Mouse (Mus musculus) lung, embryonic 15.5 days (tissue): ENCODE measurements around the gene Pla2g16. TPM values are rescaled to one million over a fixed set of nuclear protein-coding genes. Genes with fewer than 3 reads are reported as not detected.
A peak's percentile ranks its signal among the peaks of the same experiment; 100 is the strongest.

ENCODE experiments used
- ATAC-seq: fragments of 200-750 bp; cut with Nextera tagmentation; 2 replicates; pipeline ENCODE4 v1.8.0; 2017; ENCODE audit warnings: moderate number of reproducible peaks, borderline replicate concordance; ENCODE audit not compliant: low FRiP score, low TSS enrichment; ENCODE audit errors: extremely low read depth
- H3K27ac ChIP-seq: fragments of 300-500 bp; sonication (generic); 2 replicates; pipeline ENCODE4 v1.5.1; 2015; ENCODE audit warnings: moderate library complexity, mild to moderate bottlenecking, inconsistent platforms
- H3K27me3 ChIP-seq: fragments of 300-500 bp; sonication (generic); 2 replicates; pipeline ENCODE4 v1.6.1; 2015; ENCODE audit warnings: inconsistent platforms
- H3K36me3 ChIP-seq: fragments of 300-500 bp; sonication (generic); 2 replicates; pipeline ENCODE4 v1.6.1; 2015; ENCODE audit warnings: inconsistent platforms
- H3K4me1 ChIP-seq: fragments of 300-500 bp; sonication (generic); 2 replicates; pipeline ENCODE4 v1.6.1; 2015; ENCODE audit warnings: inconsistent platforms
- H3K4me2 ChIP-seq: fragments of 300-500 bp; sonication (generic); 2 replicates; pipeline ENCODE4 v1.6.1; 2015; ENCODE audit warnings: inconsistent platforms, mild to moderate bottlenecking, moderate library complexity
- H3K4me3 ChIP-seq: fragments of 300-500 bp; sonication (generic); 2 replicates; pipeline ENCODE4 v1.5.1; 2015; ENCODE audit warnings: mild to moderate bottlenecking, inconsistent platforms
- H3K9ac ChIP-seq: fragments of 300-500 bp; sonication (generic); 2 replicates; pipeline ENCODE4 v1.6.1; 2015; ENCODE audit warnings: inconsistent platforms
- H3K9me3 ChIP-seq: fragments of 300-500 bp; sonication (generic); 2 replicates; pipeline ENCODE4 v1.6.1; 2016; ENCODE audit warnings: inconsistent platforms
- WGBS: fragments of 180-500 bp; shearing (Covaris S2); methylation state at CpG from one replicate; pipeline ENCODE4 v1.1.7; 2015; 5-methylcytosine and 5-hydroxymethylcytosine counted together
- polyA plus RNA-seq: library from polyadenylated mRNA; unstranded; fragments of >200 nt; fragmentation: Nextera tagmentation; extraction: Ambion mirVana; gene quantifications from 2 replicates; pipeline ENCODE4 v1.2.1, GENCODE M21; 2015

Pla2g16 gene
- polyA plus RNA-seq, 1 experiment from 2014 or later, result 16.6 TPM

- no peak overlapping the region for H3K4me3 ChIP-seq
- H3K36me3 ChIP-seq, result no peaks in the 10 kb centered on the region
- no peak for ATAC-seq
- H3K27me3 ChIP-seq, result no peaks in the 10 kb centered on the region
- no peak overlapping the region for H3K4me2 ChIP-seq
- H3K4me1 ChIP-seq, result no peaks in the 10 kb centered on the region
- H3K9me3 ChIP-seq, result no peaks in the 10 kb centered on the region
- H3K9ac ChIP-seq, result no peak overlapping the region
- no peak overlapping the region for H3K27ac ChIP-seq
- 73% methylated on average over 3 of the region's 3 CpGs for WGBS
Measured at GRCm38 (mm10) chr19:7566826-7567225, 9.6 kb downstream of the Pla2g16 start.

- Histone ChIP-seq H3K27me3 (no peaks in the 10 kb centered on the region), H3K4me3 (no peak overlapping the region), H3K9ac (no peak overlapping the region), H3K36me3 (no peaks in the 10 kb centered on the region), H3K27ac (no peak overlapping the region), H3K4me2 (no peak overlapping the region), H3K4me1 (no peaks in the 10 kb centered on the region), H3K9me3 (no peaks in the 10 kb centered on the region)
- no peak for ATAC-seq
- 59% methylated on average over 3 of the region's 3 CpGs for WGBS
Measured at GRCm38 (mm10) chr19:7568364-7568763, 11.1 kb downstream of the Pla2g16 start.

GRCm38 (mm10) chr19:7569650-7570049 lies 12.4 kb downstream of the Pla2g16 start:
- Histone ChIP-seq H3K27me3 (no peaks in the 10 kb centered on the region), H3K4me2 (no peak overlapping the region), H3K9ac (no peak overlapping the region), H3K36me3 (no peaks in the 10 kb centered on the region), H3K4me1 (no peaks in the 10 kb centered on the region), H3K4me3 (no peak overlapping the region), H3K9me3 (no peaks in the 10 kb centered on the region), H3K27ac (no peak overlapping the region)
- ATAC-seq, result no peak
- 76% methylated on average over 5 of the region's 5 CpGs for WGBS

GRCm38 (mm10) chr19:7576180-7576579 lies 18.9 kb downstream of the Pla2g16 start:
- Histone ChIP-seq H3K4me3 (no peak overlapping the region), H3K9ac (no peak overlapping the region), H3K27ac (no peak overlapping the region), H3K4me2 (no peak overlapping the region), H3K4me1 (no peaks in the 10 kb centered on the region), H3K36me3 (no peaks in the 10 kb centered on the region), H3K27me3 (no peaks in the 10 kb centered on the region), H3K9me3 (no peaks in the 10 kb centered on the region)
- WGBS, result 69% methylated on average over 1 of the region's 1 CpGs
- no peak for ATAC-seq

- no peak overlapping the region for H3K9ac ChIP-seq
- H3K27ac ChIP-seq, result no peak overlapping the region
- no peak overlapping the region for H3K4me2 ChIP-seq
- 69% methylated on average over 3 of the region's 3 CpGs for WGBS
- no peaks in the 10 kb centered on the region for H3K9me3 ChIP-seq
- H3K36me3 ChIP-seq, result no peaks in the 10 kb centered on the region
- H3K27me3 ChIP-seq, result no peaks in the 10 kb centered on the region
- no peaks in the 10 kb centered on the region for H3K4me1 ChIP-seq
- H3K4me3 ChIP-seq, result no peak overlapping the region
- ATAC-seq, result no peak
Measured at GRCm38 (mm10) chr19:7577710-7578109, 20.5 kb downstream of the Pla2g16 start.

GRCm38 (mm10) chr19:7581042-7581441 lies 23.8 kb downstream of the Pla2g16 start:
- H3K4me3 ChIP-seq, result no peak overlapping the region
- no peaks in the 10 kb centered on the region for H3K4me1 ChIP-seq
- ATAC-seq, result peak; percentile 23; the same call in 1 of the 2 replicates
- no peak overlapping the region for H3K9ac ChIP-seq
- no peaks in the 10 kb centered on the region for H3K36me3 ChIP-seq
- H3K9me3 ChIP-seq, result no peaks in the 10 kb centered on the region
- WGBS, result 20% methylated on average over 5 of the region's 5 CpGs
- H3K4me2 ChIP-seq, result no peak overlapping the region
- H3K27ac ChIP-seq, result peak overlapping the region; percentile 38; the same call in 1 of the 2 replicates
- H3K27me3 ChIP-seq, result no peaks in the 10 kb centered on the region

- H3K4me2 ChIP-seq, result no peak overlapping the region
- no peaks in the 10 kb centered on the region for H3K27me3 ChIP-seq
- no peak for ATAC-seq
- no peak overlapping the region for H3K27ac ChIP-seq
- no peak overlapping the region for H3K4me3 ChIP-seq
- H3K4me1 ChIP-seq, result no peaks in the 10 kb centered on the region
- 55% methylated on average over 7 of the region's 7 CpGs for WGBS
- H3K9me3 ChIP-seq, result no peaks in the 10 kb centered on the region
- H3K9ac ChIP-seq, result no peak overlapping the region
- H3K36me3 ChIP-seq, result no peaks in the 10 kb centered on the region
Measured at GRCm38 (mm10) chr19:7583101-7583500, 25.8 kb downstream of the Pla2g16 start.

- ATAC-seq, result no peak
- H3K4me2 ChIP-seq, result no peak overlapping the region
Measured at GRCm38 (mm10) chr19:7583599-7583998, 26.3 kb downstream of the Pla2g16 start.

GRCm38 (mm10) chr19:7585279-7585678 lies 28.0 kb downstream of the Pla2g16 start:
- Histone ChIP-seq H3K9me3 (no peaks in the 10 kb centered on the region), H3K4me2 (no peak overlapping the region), H3K4me3 (no peak overlapping the region), H3K27ac (no peak overlapping the region), H3K27me3 (no peaks in the 10 kb centered on the region), H3K4me1 (no peaks in the 10 kb centered on the region), H3K9ac (no peak overlapping the region), H3K36me3 (no peaks in the 10 kb centered on the region)
- ATAC-seq, result no peak
- 82% methylated on average over 8 of the region's 8 CpGs for WGBS

More at GRCm38 (mm10) chr19:7583599-7583998, 26.3 kb downstream of the Pla2g16 start:
- H3K4me1 ChIP-seq, result no peaks in the 10 kb centered on the region
- H3K9ac ChIP-seq, result no peak overlapping the region
- 79% methylated on average over 3 of the region's 3 CpGs for WGBS
- H3K36me3 ChIP-seq, result no peaks in the 10 kb centered on the region
- no peaks in the 10 kb centered on the region for H3K9me3 ChIP-seq
- no peak overlapping the region for H3K27ac ChIP-seq
- H3K4me3 ChIP-seq, result no peak overlapping the region
- H3K27me3 ChIP-seq, result no peaks in the 10 kb centered on the region

- no peaks in the 10 kb centered on the region for H3K9me3 ChIP-seq
- no peak for ATAC-seq
- no peaks in the 10 kb centered on the region for H3K36me3 ChIP-seq
- no peak overlapping the region for H3K9ac ChIP-seq
- H3K4me1 ChIP-seq, result no peaks in the 10 kb centered on the region
- H3K27me3 ChIP-seq, result no peaks in the 10 kb centered on the region
- 89% methylated on average over 6 of the region's 6 CpGs for WGBS
- H3K27ac ChIP-seq, result no peak overlapping the region
- H3K4me2 ChIP-seq, result no peak overlapping the region
- H3K4me3 ChIP-seq, result no peak overlapping the region
Measured at GRCm38 (mm10) chr19:7585764-7586163, 28.5 kb downstream of the Pla2g16 start.

GRCm38 (mm10) chr19:7590795-7591194 lies 33.5 kb downstream of the Pla2g16 start:
- no peak for ATAC-seq

GRCm38 (mm10) chr19:7592018-7592417 lies 34.8 kb downstream of the Pla2g16 start:
- 36% methylated on average over 3 of the region's 3 CpGs for WGBS
- H3K27ac ChIP-seq, result no peak overlapping the region
- H3K36me3 ChIP-seq, result no peaks in the 10 kb centered on the region
- H3K27me3 ChIP-seq, result no peaks in the 10 kb centered on the region
- H3K4me1 ChIP-seq, result no peaks in the 10 kb centered on the region
- H3K4me2 ChIP-seq, result no peak overlapping the region
- ATAC-seq, result no peak
- no peak overlapping the region for H3K4me3 ChIP-seq
- H3K9ac ChIP-seq, result no peak overlapping the region
- no peaks in the 10 kb centered on the region for H3K9me3 ChIP-seq

More at GRCm38 (mm10) chr19:7590795-7591194, 33.5 kb downstream of the Pla2g16 start:
- no peaks in the 10 kb centered on the region for H3K9me3 ChIP-seq
- H3K36me3 ChIP-seq, result no peaks in the 10 kb centered on the region
- no peak overlapping the region for H3K4me2 ChIP-seq
- H3K27me3 ChIP-seq, result no peaks in the 10 kb centered on the region
- no peak overlapping the region for H3K27ac ChIP-seq
- H3K4me1 ChIP-seq, result no peaks in the 10 kb centered on the region
- no peak overlapping the region for H3K9ac ChIP-seq
- no peak overlapping the region for H3K4me3 ChIP-seq

- no peak overlapping the region for H3K27ac ChIP-seq
- ATAC-seq, result no peak
- H3K9me3 ChIP-seq, result no peaks in the 10 kb centered on the region
- H3K4me3 ChIP-seq, result no peak overlapping the region
- no peak overlapping the region for H3K9ac ChIP-seq
- H3K4me1 ChIP-seq, result no peaks in the 10 kb centered on the region
- no peaks in the 10 kb centered on the region for H3K27me3 ChIP-seq
- WGBS, result 12% methylated on average over 2 of the region's 2 CpGs
- H3K4me2 ChIP-seq, result no peak overlapping the region
- H3K36me3 ChIP-seq, result no peaks in the 10 kb centered on the region
Measured at GRCm38 (mm10) chr19:7595534-7595933, 38.3 kb downstream of the Pla2g16 start.
